Mouse (Mus musculus): ENCODE data around the gene Nrros.

- TF ChIP-seq MAZ (IDR thresholded peaks at IDR 0.05; ENCODE audit: low read depth, low read length) (no peak), ZMIZ1 (IDR thresholded peaks at IDR 0.05; ENCODE audit: low read depth, low read length) (no peak), CTCF (IDR thresholded peaks at IDR 0.05 in 2 of 3, conservative IDR thresholded peaks at IDR 0.05 in 1 of 3; ENCODE audit: control insufficient read depth in 1 of 3, insufficient read depth in 1 of 3, low read depth in 2 of 3, low read length in 3 of 3, poor library complexity in 1 of 3, severe bottlenecking in 1 of 3) (no peak), POLR2A (IDR thresholded peaks at IDR 0.05; ENCODE audit: control insufficient read depth in 1 of 2, insufficient read depth in 1 of 2, low read depth in 1 of 2, low read length in 2 of 2, poor library complexity in 1 of 2) (no peak), POLR2AphosphoS2 (IDR thresholded peaks at IDR 0.05; ENCODE audit: low read length) (no peak), NRF1 (IDR thresholded peaks at IDR 0.05; ENCODE audit: insufficient read depth, low read depth, low read length, poor library complexity, severe bottlenecking) (no peak)
Measured at GRCm38 (mm10) chr16:32160742-32161323, 4.6 kb downstream of the Nrros start.
